Mouse (Mus musculus): ENCODE data around the gene Cct2. TPM values are rescaled to one million over a fixed set of nuclear protein-coding genes. Genes with fewer than 3 reads are reported as not detected.

Gene Cct2
- polyA plus RNA-seq (2017; shearing (Covaris generic)) = 192 TPM

GRCm38 (mm10) chr10:117063254-117064021 is at the start of gene Cct2:
TSS of gene Cct2 (minus strand) at chr10:117063814.

GRCm38 (mm10) chr10:117045175-117046056 is 18.2 kb downstream of the Cct2 start, which contains the start of gene Lrrc10:
TSS of gene Lrrc10 (plus strand) at chr10:117045341.

Other genes with a start within 250 kb of the Cct2 start
- gene Myrfl, start 166.9 kb downstream of the Cct2 start, polyA plus RNA-seq (2017; shearing (Covaris generic)) = not detected
- gene Rab3ip, start 113.0 kb downstream of the Cct2 start, polyA plus RNA-seq (2017; shearing (Covaris generic)) = 32.9 TPM
- not detected for gene Gm10271, start 91.2 kb downstream of the Cct2 start, polyA plus RNA-seq (2017; shearing (Covaris generic))
- not detected for gene Best3, start 77.5 kb downstream of the Cct2 start, polyA plus RNA-seq (2017; shearing (Covaris generic))
- gene Lrrc10, start 18.5 kb downstream of the Cct2 start, polyA plus RNA-seq (2017; shearing (Covaris generic)) = not detected
- 19.3 TPM for gene Frs2, start 84.7 kb upstream of the Cct2 start, polyA plus RNA-seq (2017; shearing (Covaris generic))
- gene Yeats4, start 160.7 kb upstream of the Cct2 start, polyA plus RNA-seq (2017; shearing (Covaris generic)) = 59.5 TPM
- not detected for gene 9530003J23Rik, start 174.9 kb upstream of the Cct2 start, polyA plus RNA-seq (2017; shearing (Covaris generic))
- gene Lyz2, start 218.5 kb upstream of the Cct2 start, polyA plus RNA-seq (2017; shearing (Covaris generic)) = 1.4 TPM
- not detected for gene Lyz1, start 229.1 kb upstream of the Cct2 start, polyA plus RNA-seq (2017; shearing (Covaris generic))

All from effector memory CD4-positive, alpha-beta T cell, adult 5 months (primary cell).